10 mouse cellular contexts compared by ENCODE assay signal in genomic region chr9:114561671-114561971, GRCm38 (mm10). TPM values are rescaled to one million over a fixed set of nuclear protein-coding genes. Genes with fewer than 3 reads are reported as not detected.
DNase-seq lines count a peak whose midpoint lies in the region; ATAC-seq and TF ChIP-seq lines count a peak whose summit lies in the region.
"Had no signal": no experiment of that assay in that cellular context is flagged by ENCODE, and none has a peak within 500 bp of the region (broad histone marks: within the 10 kb centered on the region; RNA-seq: fewer than 3 reads in every experiment).

No protein-coding gene starts in this region.

- H3K4me2 ChIP-seq in forebrain, embryonic 15.5 days (replicated peaks) = no peak overlapping the region
- peak overlapping the region; percentile 45 for H3K4me2 ChIP-seq in liver, embryonic 14.5 days (ENCODE audit: low read depth)

- no peak for TF ChIP-seq CTCF in ES-Bruce4 (IDR thresholded peaks at IDR 0.05; ENCODE audit: low read depth, low read length)
- TF ChIP-seq CTCF in liver, embryonic 14.5 days (IDR thresholded peaks at IDR 0.05; ENCODE audit: low read depth) = no peak

- no peaks in the 10 kb centered on the region for H3K36me3 ChIP-seq in heart, embryonic 10.5 days
- H3K36me3 ChIP-seq in ES-Bruce4 (ENCODE audit: control insufficient read depth, insufficient read depth, low read length, poor library complexity, severe bottlenecking) = peaks cover 40% of the 10 kb centered on the region
- no peaks in the 10 kb centered on the region for H3K36me3 ChIP-seq in forebrain, embryonic 15.5 days
- H3K36me3 ChIP-seq in liver, embryonic 14.5 days (replicated peaks; ENCODE audit: control insufficient read depth, insufficient read depth, low read depth) = no peaks in the 10 kb centered on the region

- H3K4me3 ChIP-seq in heart, embryonic 10.5 days = peak overlapping the region; percentile 88
- peak overlapping the region; percentile 95 for H3K4me3 ChIP-seq in ES-Bruce4 (ENCODE audit: low read depth, low read length)
- H3K4me3 ChIP-seq in forebrain, embryonic 15.5 days = 0 out of 2 replicates have a peak overlapping the region, but pooled peaks have one; percentile 52
- H3K4me3 ChIP-seq in liver, embryonic 14.5 days (ENCODE audit: insufficient read depth in 1 of 2, low read depth in 2 of 2, low read length in 2 of 2) = peak overlapping the region; percentile 55 to 58; a peak in 3 of 4 replicates

- under 1% methylated on average over 12 of the region's 12 CpGs for WGBS in heart, embryonic 10.5 days
- WGBS in forebrain, embryonic 15.5 days = under 1% methylated on average over 12 of the region's 12 CpGs
- WGBS in liver, embryonic 14.5 days (ENCODE audit: insufficient replicate concordance) = 1% methylated on average over 12 of the region's 12 CpGs

- intact Hi-C loops in heart, postnatal 36 days (cut with DNase I) = no loop called here

- no peak for TF ChIP-seq POLR2A in ES-Bruce4 (IDR thresholded peaks at IDR 0.05; ENCODE audit: insufficient read depth, low read length)

- H3K9me3 ChIP-seq in heart, embryonic 10.5 days = no peaks in the 10 kb centered on the region
- H3K9me3 ChIP-seq in ES-Bruce4 (replicated peaks; ENCODE audit: control insufficient read depth, insufficient read depth, low read length, poor library complexity, severe bottlenecking) = no peaks in the 10 kb centered on the region
- H3K9me3 ChIP-seq in forebrain, embryonic 15.5 days = no peaks in the 10 kb centered on the region
- no peaks in the 10 kb centered on the region for H3K9me3 ChIP-seq in liver, embryonic 14.5 days (ENCODE audit: control insufficient read depth, low read length)

- peak overlapping the region; percentile 99 for H3K9ac ChIP-seq in ES-Bruce4 (ENCODE audit: low read depth, poor library complexity, severe bottlenecking)
- H3K9ac ChIP-seq in forebrain, embryonic 15.5 days (replicated peaks) = no peak overlapping the region
- H3K9ac ChIP-seq in liver, embryonic 14.5 days (replicated peaks) = no peak overlapping the region

- peaks cover 51% of the 10 kb centered on the region for H3K4me1 ChIP-seq in heart, embryonic 10.5 days
- H3K4me1 ChIP-seq in ES-Bruce4 (ENCODE audit: control insufficient read depth, insufficient read depth, low read length) = no peaks in the 10 kb centered on the region
- peaks cover 33% of the 10 kb centered on the region for H3K4me1 ChIP-seq in forebrain, embryonic 15.5 days
- H3K4me1 ChIP-seq in liver, embryonic 14.5 days (replicated peaks; ENCODE audit: control insufficient read depth in 2 of 2, insufficient read depth in 2 of 2, low read length in 1 of 2) = no peaks in the 10 kb centered on the region; a peak in 1 of 4 replicates

- peak overlapping the region; percentile 95 for H3K27ac ChIP-seq in heart, embryonic 10.5 days
- peak overlapping the region; percentile 85 for H3K27ac ChIP-seq in ES-Bruce4 (ENCODE audit: insufficient read depth, low read length)
- H3K27ac ChIP-seq in forebrain, embryonic 15.5 days (replicated peaks) = no peak overlapping the region
- no peak overlapping the region for H3K27ac ChIP-seq in liver, embryonic 14.5 days

- no peak for ATAC-seq in forebrain, embryonic 15.5 days (replicated peaks)
- ATAC-seq in liver, embryonic 14.5 days (ENCODE audit: insufficient read depth) = no peak

- peaks cover 11% of the 10 kb centered on the region for H3K27me3 ChIP-seq in heart, embryonic 10.5 days (ENCODE audit: insufficient read depth, poor library complexity, severe bottlenecking)
- no peaks in the 10 kb centered on the region for H3K27me3 ChIP-seq in ES-Bruce4 (ENCODE audit: control insufficient read depth, insufficient read depth, low read length, poor library complexity, severe bottlenecking)
- H3K27me3 ChIP-seq in forebrain, embryonic 15.5 days = peaks cover 76% of the 10 kb centered on the region
- H3K27me3 ChIP-seq in liver, embryonic 14.5 days (ENCODE audit: control insufficient read depth, insufficient read depth, low read length) = peaks cover 73% of the 10 kb centered on the region

- DNase-seq in heart, embryonic 10.5 days (ENCODE audit: low spot score) = no peak
- DNase-seq in heart, postnatal 36 days = no peak
- DNase-seq in liver, embryonic 14.5 days (ENCODE audit: low read depth in 3 of 3, low spot score in 3 of 3) = no peak
- DNase-seq in cerebellum, adult 11 months = no peak
- no peak for DNase-seq in layer of hippocampus, adult 9-10 months (ENCODE audit: low spot score)
- DNase-seq in cerebellum, postnatal 14 days = no peak
- DNase-seq: kidney, postnatal 14 days had no signal

- no peak for TF ChIP-seq EP300 in ES-Bruce4 (IDR thresholded peaks at IDR 0.05; ENCODE audit: insufficient read depth, low read depth, low read length)
- no peak for TF ChIP-seq EP300 in liver, embryonic 14.5 days (IDR thresholded peaks at IDR 0.05; ENCODE audit: low read depth)

RNA-seq across cellular contexts. Expression of gene Trim71, which starts 2.5 kb away (rescaled TPM):
- 2.4 and 3.1 TPM in 2 replicates for polyA plus RNA-seq in heart, embryonic 10.5 days (2016; fragmentation: Nextera tagmentation; extraction: Ambion mirVana)
- not detected for total RNA-seq in heart, postnatal 36 days (2021)
- polyA plus RNA-seq in ES-Bruce4 (2011; ENCODE audit: insufficient read depth, insufficient read length, low read depth, missing spikeins) = 120 and 122 TPM in 2 replicates
- polyA plus RNA-seq in forebrain, embryonic 15.5 days (2015; fragmentation: Nextera tagmentation; extraction: Ambion mirVana) = 0.11 and 0.14 TPM in 2 replicates
- 0.61 and 0.74 TPM in 2 replicates for polyA plus RNA-seq in liver, embryonic 14.5 days (2012; rRNA removed)
- 0.62 and 0.82 TPM in 2 replicates for polyA plus RNA-seq in liver, embryonic 14.5 days (2014; fragmentation: Nextera tagmentation; extraction: Ambion mirVana)

RNA-seq across cellular contexts. Expression of gene C130032M10Rik, which starts 46.1 kb away (rescaled TPM):
- 0.38 and 0.97 TPM in 2 replicates for polyA plus RNA-seq in heart, embryonic 10.5 days (2016; fragmentation: Nextera tagmentation; extraction: Ambion mirVana)
- not detected for total RNA-seq in heart, postnatal 36 days (2021)
- polyA plus RNA-seq in ES-Bruce4 (2011; ENCODE audit: insufficient read depth, insufficient read length, low read depth, missing spikeins) = not detected in 2 replicates
- not detected in 2 replicates for polyA plus RNA-seq in forebrain, embryonic 15.5 days (2015; fragmentation: Nextera tagmentation; extraction: Ambion mirVana)
- polyA plus RNA-seq in liver, embryonic 14.5 days (2012; rRNA removed) = not detected in 2 replicates
- not detected in 2 replicates for polyA plus RNA-seq in liver, embryonic 14.5 days (2014; fragmentation: Nextera tagmentation; extraction: Ambion mirVana)
- polyA plus RNA-seq: cortical plate, adult 2 months had no signal

RNA-seq across cellular contexts. Expression of gene Ccr4, which starts 56.9 kb away (rescaled TPM):
- not detected in 2 replicates for polyA plus RNA-seq in heart, embryonic 10.5 days (2016; fragmentation: Nextera tagmentation; extraction: Ambion mirVana)
- not detected for total RNA-seq in heart, postnatal 36 days (2021)
- 0.57 and 1.4 TPM in 2 replicates for polyA plus RNA-seq in ES-Bruce4 (2011; ENCODE audit: insufficient read depth, insufficient read length, low read depth, missing spikeins)
- polyA plus RNA-seq in forebrain, embryonic 15.5 days (2015; fragmentation: Nextera tagmentation; extraction: Ambion mirVana) = not detected in 2 replicates
- not detected in 2 replicates for polyA plus RNA-seq in liver, embryonic 14.5 days (2012; rRNA removed)
- polyA plus RNA-seq in liver, embryonic 14.5 days (2014; fragmentation: Nextera tagmentation; extraction: Ambion mirVana) = not detected in 2 replicates
- polyA plus RNA-seq: cortical plate, adult 2 months had no signal

Comparison
In these comparisons a context has a peak if more than half of its experiments do, and no peak if none do; other contexts are left out.
1. H3K27ac ChIP-seq: peak in heart, embryonic 10.5 days (single experiment) and ES-Bruce4 (single experiment); none in forebrain, embryonic 15.5 days (single experiment) and liver, embryonic 14.5 days (single experiment).
2. RNA of gene Trim71, which starts 2.5 kb away (polyA plus RNA-seq): 120 to 122 TPM in ES-Bruce4; 2.4 to 3.1 TPM in heart, embryonic 10.5 days, 0.61 to 0.82 TPM in liver, embryonic 14.5 days and 0.11 to 0.14 TPM in forebrain, embryonic 15.5 days; every median in the first group is over 10 times any median in the second.
3. Peak in every context shown above with its lines, with median percentiles within 50 percentile points of each other: H3K4me3 ChIP-seq.